Mouse (Mus musculus): ENCODE data around the gene Ttc14.

GRCm38 (mm10) chr3:33836576-33836975 is 36.9 kb downstream of the Ttc14 start:
- TF ChIP-seq POLR2A (IDR thresholded peaks at IDR 0.05; ENCODE audit: borderline replicate concordance, extremely low read depth, low read depth, low read length) (no peak), CTCF (IDR thresholded peaks at IDR 0.05; ENCODE audit: insufficient read depth, low read length) (no peak)

Data from lung, adult 2 months (tissue).